Mouse (Mus musculus) limb, embryonic 10.5 days (tissue): Measurements from ENCODE around the gene Atxn1. TPM values are rescaled to one million over a fixed set of nuclear protein-coding genes. Genes with fewer than 3 reads are reported as not detected.

Source experiments
- DNase-seq: peaks from one replicate; pipeline ENCODE4 v3.0.0-alpha.2; 2017; ENCODE audit warnings: low spot score
- H3K27ac ChIP-seq: fragments of 300-500 bp; sonication (generic); 2 replicates; pipeline ENCODE4 v1.5.1; 2016; ENCODE audit warnings: mild to moderate bottlenecking
- H3K27me3 ChIP-seq: fragments of 300-500 bp; sonication (generic); 2 replicates; pipeline ENCODE4 v1.6.1; 2016; ENCODE audit warnings: low read depth, mild to moderate bottlenecking; ENCODE audit not compliant: poor library complexity, severe bottlenecking
- H3K36me3 ChIP-seq: fragments of 300-500 bp; sonication (generic); 2 replicates; pipeline ENCODE4 v1.6.1; 2016; ENCODE audit warnings: mild to moderate bottlenecking, moderate library complexity
- H3K4me1 ChIP-seq: fragments of 300-500 bp; sonication (generic); 2 replicates; pipeline ENCODE4 v1.6.1; 2016
- H3K4me3 ChIP-seq: fragments of 300-500 bp; sonication (generic); 2 replicates; pipeline ENCODE4 v1.5.1; 2016; ENCODE audit warnings: mild to moderate bottlenecking, moderate library complexity
- H3K9me3 ChIP-seq: fragments of 300-500 bp; sonication (generic); replicated peaks from 2 replicates; pipeline ENCODE4 v1.6.1; 2016; ENCODE audit warnings: mild to moderate bottlenecking
- WGBS: fragments of 180-500 bp; shearing (Covaris S2); methylation state at CpG from one replicate; pipeline ENCODE4 v1.1.7; 2016; 5-methylcytosine and 5-hydroxymethylcytosine counted together
- polyA plus RNA-seq: library from polyadenylated mRNA; unstranded; fragments of >200 nt; fragmentation: Nextera tagmentation; extraction: Ambion mirVana; gene quantifications from 2 replicates; pipeline ENCODE4 v1.2.1, GENCODE M21; 2016

The Atxn1 gene
- polyA plus RNA-seq, 1 experiment from 2014 or later = 1.4 TPM

- no peak for DNase-seq
- H3K36me3 ChIP-seq = no peaks in the 10 kb centered on the region
- no peak overlapping the region for H3K27ac ChIP-seq
- H3K4me3 ChIP-seq = no peak overlapping the region
- peaks cover 25% of the 10 kb centered on the region for H3K4me1 ChIP-seq
- WGBS = 72% methylated on average over 12 of the region's 12 CpGs
- H3K27me3 ChIP-seq = no peaks in the 10 kb centered on the region
- no peaks in the 10 kb centered on the region for H3K9me3 ChIP-seq
Observed at GRCm38 (mm10) chr13:45745851-45746773, 218.7 kb downstream of the Atxn1 start.

- DNase-seq = no peak
- H3K9me3 ChIP-seq = no peaks in the 10 kb centered on the region
- no peak overlapping the region for H3K27ac ChIP-seq
- H3K27me3 ChIP-seq = no peaks in the 10 kb centered on the region
- H3K4me3 ChIP-seq = no peak overlapping the region
- peaks cover 22% of the 10 kb centered on the region for H3K4me1 ChIP-seq
- 84% methylated on average over 7 of the region's 7 CpGs for WGBS
- no peaks in the 10 kb centered on the region for H3K36me3 ChIP-seq
Observed at GRCm38 (mm10) chr13:45744803-45745432, 219.9 kb downstream of the Atxn1 start.

- WGBS = 77% methylated on average over 7 of the region's 7 CpGs
- Histone ChIP-seq H3K27me3 (no peaks in the 10 kb centered on the region), H3K4me1 (peaks cover 11% of the 10 kb centered on the region), H3K36me3 (no peaks in the 10 kb centered on the region), H3K27ac (no peak overlapping the region), H3K4me3 (no peak overlapping the region), H3K9me3 (no peaks in the 10 kb centered on the region)
- DNase-seq = no peak
Observed at GRCm38 (mm10) chr13:45743848-45744247, 221.0 kb downstream of the Atxn1 start.

GRCm38 (mm10) chr13:45740369-45740768 is 224.4 kb downstream of the Atxn1 start:
- no peaks in the 10 kb centered on the region for H3K4me1 ChIP-seq
- H3K27ac ChIP-seq = no peak overlapping the region
- H3K27me3 ChIP-seq = no peaks in the 10 kb centered on the region
- DNase-seq = no peak
- 86% methylated on average over 12 of the region's 12 CpGs for WGBS
- H3K4me3 ChIP-seq = no peak overlapping the region
- H3K9me3 ChIP-seq = no peaks in the 10 kb centered on the region
- H3K36me3 ChIP-seq = no peaks in the 10 kb centered on the region

GRCm38 (mm10) chr13:45736241-45736640 is 228.6 kb downstream of the Atxn1 start:
- 86% methylated on average over 4 of the region's 4 CpGs for WGBS
- Histone ChIP-seq H3K27me3 (no peaks in the 10 kb centered on the region), H3K36me3 (no peaks in the 10 kb centered on the region), H3K4me3 (no peak overlapping the region), H3K9me3 (no peaks in the 10 kb centered on the region), H3K4me1 (no peaks in the 10 kb centered on the region), H3K27ac (no peak overlapping the region)
- DNase-seq = no peak

GRCm38 (mm10) chr13:45735802-45736201 is 229.0 kb downstream of the Atxn1 start:
- H3K9me3 ChIP-seq = no peaks in the 10 kb centered on the region
- H3K27ac ChIP-seq = no peak overlapping the region
- no peak overlapping the region for H3K4me3 ChIP-seq
- H3K36me3 ChIP-seq = no peaks in the 10 kb centered on the region
- no peaks in the 10 kb centered on the region for H3K27me3 ChIP-seq
- 94% methylated on average over 3 of the region's 3 CpGs for WGBS
- H3K4me1 ChIP-seq = no peaks in the 10 kb centered on the region
- no peak for DNase-seq

GRCm38 (mm10) chr13:45734531-45734930 is 230.3 kb downstream of the Atxn1 start:
- WGBS = 85% methylated on average over 3 of the region's 3 CpGs
- Histone ChIP-seq H3K27ac (no peak overlapping the region), H3K36me3 (no peaks in the 10 kb centered on the region), H3K27me3 (no peaks in the 10 kb centered on the region), H3K4me1 (no peaks in the 10 kb centered on the region), H3K4me3 (no peak overlapping the region), H3K9me3 (no peaks in the 10 kb centered on the region)
- no peak for DNase-seq

- no peaks in the 10 kb centered on the region for H3K27me3 ChIP-seq
- no peaks in the 10 kb centered on the region for H3K9me3 ChIP-seq
- H3K4me1 ChIP-seq = no peaks in the 10 kb centered on the region
- H3K27ac ChIP-seq = no peak overlapping the region
- H3K4me3 ChIP-seq = no peak overlapping the region
- DNase-seq = no peak
- H3K36me3 ChIP-seq = no peaks in the 10 kb centered on the region
- 89% methylated on average over 6 of the region's 6 CpGs for WGBS
Observed at GRCm38 (mm10) chr13:45732590-45732989, 232.2 kb downstream of the Atxn1 start.

GRCm38 (mm10) chr13:45726917-45727316 is 237.9 kb downstream of the Atxn1 start:
- H3K36me3 ChIP-seq = no peaks in the 10 kb centered on the region
- no peaks in the 10 kb centered on the region for H3K27me3 ChIP-seq
- no peak for DNase-seq
- no peak overlapping the region for H3K27ac ChIP-seq
- H3K4me3 ChIP-seq = no peak overlapping the region
- H3K9me3 ChIP-seq = no peaks in the 10 kb centered on the region
- H3K4me1 ChIP-seq = peaks cover 9% of the 10 kb centered on the region; the same call in 1 of the 2 replicates

GRCm38 (mm10) chr13:45726181-45726580 is 238.6 kb downstream of the Atxn1 start:
- DNase-seq = no peak
- 71% methylated on average over 6 of the region's 6 CpGs for WGBS
- Histone ChIP-seq H3K4me1 (peaks cover 9% of the 10 kb centered on the region; the same call in 1 of the 2 replicates), H3K27me3 (no peaks in the 10 kb centered on the region), H3K27ac (no peak overlapping the region), H3K36me3 (no peaks in the 10 kb centered on the region), H3K4me3 (no peak overlapping the region), H3K9me3 (no peaks in the 10 kb centered on the region)

- DNase-seq = no peak
- Histone ChIP-seq H3K27me3 (no peaks in the 10 kb centered on the region), H3K4me1 (peaks cover 9% of the 10 kb centered on the region; the same call in 1 of the 2 replicates), H3K9me3 (no peaks in the 10 kb centered on the region), H3K27ac (no peak overlapping the region), H3K36me3 (no peaks in the 10 kb centered on the region), H3K4me3 (no peak overlapping the region)
- 75% methylated on average over 14 of the region's 14 CpGs for WGBS
Observed at GRCm38 (mm10) chr13:45724507-45725259, 240.1 kb downstream of the Atxn1 start.

GRCm38 (mm10) chr13:45722885-45723284 is 241.9 kb downstream of the Atxn1 start:
- Histone ChIP-seq H3K9me3 (no peaks in the 10 kb centered on the region), H3K4me1 (peaks cover 9% of the 10 kb centered on the region; the same call in 1 of the 2 replicates), H3K27ac (no peak overlapping the region), H3K36me3 (no peaks in the 10 kb centered on the region), H3K4me3 (no peak overlapping the region), H3K27me3 (no peaks in the 10 kb centered on the region)
- WGBS = 94% methylated on average over 5 of the region's 5 CpGs
- no peak for DNase-seq

GRCm38 (mm10) chr13:45721621-45722020 is 243.2 kb downstream of the Atxn1 start:
- no peak overlapping the region for H3K4me3 ChIP-seq
- DNase-seq = no peak
- H3K9me3 ChIP-seq = no peaks in the 10 kb centered on the region
- H3K4me1 ChIP-seq = peaks cover 9% of the 10 kb centered on the region; the same call in 1 of the 2 replicates
- H3K27me3 ChIP-seq = no peaks in the 10 kb centered on the region
- WGBS = 87% methylated on average over 8 of the region's 8 CpGs
- H3K36me3 ChIP-seq = no peaks in the 10 kb centered on the region
- H3K27ac ChIP-seq = no peak overlapping the region
